Mouse (Mus musculus): ENCODE measurements around the gene Lamc1.

GRCm38 (mm10) chr1:153216516-153216915 lies 116.1 kb downstream of the Lamc1 start:
- TF ChIP-seq CTCF (IDR thresholded peaks at IDR 0.05) (no peak), EP300 (IDR thresholded peaks at IDR 0.05) (no peak)
